Mouse (Mus musculus): ENCODE data around the gene Trim72. TPM values are rescaled to one million over a fixed set of nuclear protein-coding genes. Genes with fewer than 3 reads are reported as not detected.

Gene Trim72
- total and polyA plus RNA-seq, 2 experiments from 2014 or later: 0.77 TPM; not detected in 1

DNA sequence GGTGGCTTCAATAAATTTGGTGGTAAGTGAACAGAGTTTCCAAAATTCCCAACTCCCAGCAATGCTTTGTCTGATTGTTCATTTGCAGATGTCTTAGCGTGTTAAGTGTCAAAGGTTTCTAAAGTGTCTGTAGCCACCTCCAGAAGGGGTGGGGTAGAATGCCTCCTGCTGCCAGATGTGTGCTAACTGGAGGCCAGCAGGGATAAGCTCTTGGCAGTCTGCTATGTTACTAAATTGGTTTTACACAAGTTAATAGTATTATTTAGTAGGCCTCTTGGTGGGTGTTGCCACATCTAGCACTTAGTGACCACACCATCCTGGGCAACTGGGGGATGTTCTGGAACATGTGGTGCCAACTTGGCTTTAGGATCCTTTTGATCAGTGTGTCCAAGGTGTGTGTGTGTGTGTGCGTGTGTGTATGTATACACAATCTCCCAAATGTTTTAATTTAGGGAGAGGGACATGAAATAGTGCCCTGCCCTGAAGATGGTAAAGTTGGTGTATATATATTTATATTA is 29.3 kb upstream of the Trim72 start:
- Histone ChIP-seq H3K9me3 (ENCODE audit: low read length) (no peaks in the 10 kb centered on the region), H3K4me3 (ENCODE audit: low read depth, low read length) (no peak overlapping the region), H3K36me3 (ENCODE audit: insufficient read depth, low read length) (peaks cover 67% of the 10 kb centered on the region), H3K4me1 (ENCODE audit: insufficient read depth, low read length) (no peaks in the 10 kb centered on the region), H3K4me2 (ENCODE audit: low read depth, low read length, poor library complexity, severe bottlenecking) (no peak overlapping the region), H3K27me3 (ENCODE audit: insufficient read depth, low read length) (no peaks in the 10 kb centered on the region), H3K9ac (replicated peaks; ENCODE audit: low read length, poor library complexity, severe bottlenecking) (no peak overlapping the region), H3K27ac (ENCODE audit: low read depth, low read length) (no peak overlapping the region)
- DNase-seq (ENCODE audit: low spot score): no peak
- no peak for TF ChIP-seq CTCF (IDR thresholded peaks at IDR 0.05)
- ATAC-seq (ENCODE audit: low FRiP score): no peak
- WGBS: 87% methylated on average over 2 of the region's 2 CpGs

DNA sequence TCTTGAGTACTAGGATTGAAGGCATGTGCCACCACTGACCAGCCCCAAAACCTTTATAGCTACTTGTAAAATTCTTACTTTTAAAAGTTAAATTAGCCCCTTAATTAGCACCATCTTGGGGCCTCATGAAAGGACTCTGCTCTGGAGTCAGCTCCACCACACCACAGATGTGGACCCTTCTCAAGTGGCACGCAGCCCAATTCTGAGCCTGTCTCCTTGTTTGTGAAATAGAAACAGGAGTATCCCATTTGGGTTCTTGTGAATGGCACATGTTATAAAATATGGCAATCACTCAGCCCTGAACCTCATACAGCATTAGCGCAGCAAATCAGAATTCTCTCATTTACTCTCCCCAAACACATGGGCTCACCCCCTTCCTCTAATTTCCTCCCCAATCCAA is 24.9 kb upstream of the Trim72 start:
- Histone ChIP-seq H3K4me1 (ENCODE audit: insufficient read depth, low read length) (no peaks in the 10 kb centered on the region), H3K9ac (replicated peaks; ENCODE audit: low read length, poor library complexity, severe bottlenecking) (no peak overlapping the region), H3K4me3 (ENCODE audit: low read depth, low read length) (no peak overlapping the region), H3K4me2 (ENCODE audit: low read depth, low read length, poor library complexity, severe bottlenecking) (no peak overlapping the region), H3K9me3 (ENCODE audit: low read length) (no peaks in the 10 kb centered on the region), H3K36me3 (ENCODE audit: insufficient read depth, low read length) (peaks cover 60% of the 10 kb centered on the region), H3K27me3 (ENCODE audit: insufficient read depth, low read length) (no peaks in the 10 kb centered on the region), H3K27ac (ENCODE audit: low read depth, low read length) (no peak overlapping the region)
- ATAC-seq (ENCODE audit: low FRiP score) (no peak), DNase-seq (ENCODE audit: low spot score) (no peak)
- WGBS: 93% methylated on average over 2 of the region's 2 CpGs
- no peak for TF ChIP-seq CTCF (IDR thresholded peaks at IDR 0.05)

DNA sequence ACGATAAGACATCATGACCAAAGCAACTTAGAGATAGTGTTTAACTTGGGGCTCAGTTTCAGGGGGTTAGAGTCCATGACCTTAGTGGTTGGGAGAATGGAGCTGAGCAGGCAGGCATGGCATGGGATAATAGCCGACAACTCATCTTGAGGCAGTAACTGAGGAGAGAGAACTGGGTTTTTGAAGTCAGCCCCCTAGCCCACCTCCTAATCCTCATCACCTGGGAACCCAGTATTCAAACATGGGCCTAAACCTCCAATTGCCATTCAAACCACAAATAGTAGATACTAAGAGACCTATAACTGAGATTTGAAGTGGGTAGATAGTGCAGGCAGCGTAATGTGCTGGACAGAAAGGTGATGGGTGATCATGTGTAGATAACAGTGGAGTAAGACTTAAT is 23.1 kb upstream of the Trim72 start:
- Histone ChIP-seq H3K9ac (replicated peaks; ENCODE audit: low read length, poor library complexity, severe bottlenecking) (no peak overlapping the region), H3K9me3 (ENCODE audit: low read length) (no peaks in the 10 kb centered on the region), H3K4me3 (ENCODE audit: low read depth, low read length) (no peak overlapping the region), H3K36me3 (ENCODE audit: insufficient read depth, low read length) (peaks cover 53% of the 10 kb centered on the region), H3K4me2 (ENCODE audit: low read depth, low read length, poor library complexity, severe bottlenecking) (no peak overlapping the region), H3K27ac (ENCODE audit: low read depth, low read length) (no peak overlapping the region), H3K27me3 (ENCODE audit: insufficient read depth, low read length) (no peaks in the 10 kb centered on the region), H3K4me1 (ENCODE audit: insufficient read depth, low read length) (no peaks in the 10 kb centered on the region)
- TF ChIP-seq CTCF (IDR thresholded peaks at IDR 0.05): no peak
- no peak for ATAC-seq (ENCODE audit: low FRiP score)
- WGBS: 96% methylated on average over 3 of the region's 3 CpGs
- DNase-seq (ENCODE audit: low spot score): no peak

DNA sequence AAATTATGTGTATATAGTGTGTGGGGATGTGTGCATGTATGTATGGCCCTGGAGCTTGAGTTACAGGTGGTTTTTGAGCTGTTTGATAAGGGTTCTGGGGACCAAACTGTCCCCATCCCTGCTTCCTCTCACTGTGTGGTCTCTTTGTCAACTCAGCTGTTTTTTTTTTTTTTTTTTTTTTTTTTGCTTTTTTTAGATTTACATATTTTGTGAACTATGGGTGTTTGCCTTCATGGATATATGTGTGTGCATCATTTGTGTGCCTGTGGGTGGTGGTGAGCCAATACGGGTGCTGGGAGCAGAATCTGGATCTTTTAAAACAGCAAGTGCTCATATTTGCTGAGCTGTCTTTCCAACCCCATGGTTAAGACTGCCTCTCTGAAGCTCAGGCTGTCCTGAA is 14.8 kb upstream of the Trim72 start:
- TF ChIP-seq CTCF (IDR thresholded peaks at IDR 0.05): no peak
- Histone ChIP-seq H3K9me3 (ENCODE audit: low read length) (no peaks in the 10 kb centered on the region), H3K27ac (ENCODE audit: low read depth, low read length) (no peak overlapping the region), H3K36me3 (ENCODE audit: insufficient read depth, low read length) (peaks cover 17% of the 10 kb centered on the region), H3K27me3 (ENCODE audit: insufficient read depth, low read length) (no peaks in the 10 kb centered on the region), H3K4me1 (ENCODE audit: insufficient read depth, low read length) (no peaks in the 10 kb centered on the region), H3K4me2 (ENCODE audit: low read depth, low read length, poor library complexity, severe bottlenecking) (no peak overlapping the region), H3K4me3 (ENCODE audit: low read depth, low read length) (no peak overlapping the region), H3K9ac (replicated peaks; ENCODE audit: low read length, poor library complexity, severe bottlenecking) (no peak overlapping the region)
- 86% methylated on average over 1 of the region's 1 CpGs for WGBS
- no peak for DNase-seq (ENCODE audit: low spot score)
- no peak for ATAC-seq (ENCODE audit: low FRiP score)

DNA sequence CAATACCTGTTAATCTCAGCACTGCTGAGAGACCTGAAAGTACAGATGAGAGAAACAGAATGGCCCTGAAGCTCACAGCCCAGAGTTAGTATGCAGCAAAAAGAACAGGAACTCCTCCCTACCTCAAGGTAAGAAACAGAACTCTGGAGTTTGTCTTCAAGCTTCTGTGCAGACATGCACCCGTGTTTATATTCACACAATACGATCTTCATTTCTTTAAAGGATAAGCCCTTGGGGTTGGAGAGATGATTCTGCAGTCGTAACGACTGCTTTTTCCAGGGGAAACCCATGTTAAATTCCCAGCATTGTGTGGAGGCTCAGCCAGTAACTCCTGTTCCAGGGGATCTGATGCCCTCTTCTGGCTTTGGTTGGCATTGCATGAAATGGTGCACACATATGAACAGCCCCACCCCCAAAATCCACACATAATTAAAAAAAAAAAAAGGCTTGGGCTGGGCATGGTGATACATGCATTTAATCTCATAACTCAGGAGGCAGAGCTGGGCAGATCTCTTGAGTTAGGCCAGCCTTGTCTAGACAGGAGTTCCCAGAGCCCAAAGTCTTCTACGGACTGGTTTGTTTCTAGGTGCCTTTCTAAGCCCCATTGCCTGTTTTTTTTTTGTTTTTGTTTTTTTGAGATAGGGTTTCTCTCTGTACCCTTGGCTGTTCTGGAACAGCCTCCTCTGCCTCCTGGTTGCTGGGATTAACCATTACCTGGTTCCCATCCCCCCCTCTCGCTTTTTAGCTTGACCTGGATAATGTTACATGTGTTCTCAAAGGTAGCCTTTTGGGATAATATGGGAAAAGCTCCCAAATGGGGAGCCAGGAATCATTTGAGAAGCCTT is 11.9 kb upstream of the Trim72 start:
- peak; percentile 79 for TF ChIP-seq CTCF (IDR thresholded peaks at IDR 0.05)
- WGBS: 42% methylated on average over 6 of the region's 6 CpGs
- DNase-seq (ENCODE audit: low spot score) (peak; percentile 73), ATAC-seq (ENCODE audit: low FRiP score) (peak; percentile 59; the same call in 1 of the 2 replicates)
- peaks cover 5% of the 10 kb centered on the region; the same call in 1 of the 2 replicates for H3K36me3 ChIP-seq (ENCODE audit: insufficient read depth, low read length)
- no peaks in the 10 kb centered on the region for H3K4me1 ChIP-seq (ENCODE audit: insufficient read depth, low read length)
- no peaks in the 10 kb centered on the region for H3K27me3 ChIP-seq (ENCODE audit: insufficient read depth, low read length)
- H3K4me3 ChIP-seq (ENCODE audit: low read depth, low read length): no peak overlapping the region
- no peak overlapping the region for H3K27ac ChIP-seq (ENCODE audit: low read depth, low read length)
- H3K4me2 ChIP-seq (ENCODE audit: low read depth, low read length, poor library complexity, severe bottlenecking): no peak overlapping the region
- H3K9ac ChIP-seq (replicated peaks; ENCODE audit: low read length, poor library complexity, severe bottlenecking): no peak overlapping the region
- no peaks in the 10 kb centered on the region for H3K9me3 ChIP-seq (ENCODE audit: low read length)
